Mouse (Mus musculus): Measurements from ENCODE around the gene Pus7l. TPM values are rescaled to one million over a fixed set of nuclear protein-coding genes. Genes with fewer than 3 reads are reported as not detected.
A peak's percentile ranks its signal among the peaks of the same experiment; 100 is the strongest.

Pus7l gene
- polyA plus RNA-seq, 1 experiment from 2014 or later, result 6.1 TPM

DNA sequence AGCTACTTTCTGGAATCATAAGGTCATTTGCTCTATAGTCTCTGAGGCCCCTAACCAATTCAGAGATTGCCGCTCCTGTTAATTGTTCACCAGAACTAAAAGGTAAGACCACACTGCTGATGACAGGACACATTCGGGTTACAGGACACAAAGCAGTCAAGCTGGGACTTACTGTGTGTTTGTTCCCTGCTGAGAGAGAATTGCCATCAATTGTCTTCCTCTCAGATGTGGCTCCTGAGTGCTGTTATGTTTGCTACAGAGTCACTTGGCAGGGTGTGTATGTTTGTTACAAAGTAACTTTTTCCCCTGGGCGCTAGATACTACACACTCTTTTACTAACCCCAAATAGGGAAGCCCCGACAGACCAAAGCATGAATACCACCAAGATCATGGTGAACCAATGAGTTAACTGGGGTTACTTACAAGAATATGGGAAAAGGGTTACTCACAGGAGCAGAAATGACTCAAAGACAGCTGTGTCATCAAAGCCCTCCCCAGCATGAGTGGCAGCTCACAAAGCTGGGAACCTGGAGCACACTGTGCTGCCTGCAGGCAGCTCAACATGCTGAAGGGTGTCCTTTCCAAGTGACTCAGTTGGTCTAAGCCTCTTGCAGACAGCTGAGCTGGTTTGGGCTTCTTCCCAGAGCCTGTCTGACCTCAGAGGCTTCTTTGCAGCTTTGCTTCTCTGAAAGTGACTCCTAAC, 31.4 kb upstream of the Pus7l start:
- H3K27me3 ChIP-seq (ENCODE audit: control insufficient read depth, insufficient read depth, low read depth, low read length), result no peaks in the 10 kb centered on the region
- ATAC-seq (ENCODE audit: low read depth), result no peak
- H3K9ac ChIP-seq (ENCODE audit: low read length), result no peak overlapping the region
- H3K36me3 ChIP-seq (ENCODE audit: control insufficient read depth, insufficient read depth, low read length), result peaks cover 7% of the 10 kb centered on the region
- H3K9me3 ChIP-seq (ENCODE audit: control insufficient read depth, low read length), result no peaks in the 10 kb centered on the region
- 67% methylated on average over 4 of the region's 4 CpGs for WGBS
- H3K27ac ChIP-seq (ENCODE audit: low read length), result no peak overlapping the region
- H3K4me1 ChIP-seq (replicated peaks; ENCODE audit: control insufficient read depth, insufficient read depth, low read length), result no peaks in the 10 kb centered on the region
- H3K4me2 ChIP-seq (ENCODE audit: low read depth, low read length), result no peak overlapping the region
- H3K4me3 ChIP-seq (ENCODE audit: low read length), result no peak overlapping the region

GRCm38 (mm10) chr15:94572746-94573145, 29.4 kb upstream of the Pus7l start:
- H3K27ac ChIP-seq (ENCODE audit: low read length), result no peak overlapping the region
- H3K9me3 ChIP-seq (ENCODE audit: control insufficient read depth, low read length), result no peaks in the 10 kb centered on the region
- no peak overlapping the region for H3K4me3 ChIP-seq (ENCODE audit: low read length)
- no peaks in the 10 kb centered on the region for H3K4me1 ChIP-seq (replicated peaks; ENCODE audit: control insufficient read depth, insufficient read depth, low read length)
- WGBS, result 66% methylated on average over 8 of the region's 8 CpGs
- H3K36me3 ChIP-seq (ENCODE audit: control insufficient read depth, insufficient read depth, low read length), result no peaks in the 10 kb centered on the region
- ATAC-seq (ENCODE audit: low read depth), result no peak
- H3K4me2 ChIP-seq (ENCODE audit: low read depth, low read length), result no peak overlapping the region
- no peak overlapping the region for H3K9ac ChIP-seq (ENCODE audit: low read length)
- no peaks in the 10 kb centered on the region for H3K27me3 ChIP-seq (ENCODE audit: control insufficient read depth, insufficient read depth, low read depth, low read length)

- no peak for ATAC-seq (ENCODE audit: low read depth)
- no peaks in the 10 kb centered on the region for H3K9me3 ChIP-seq (ENCODE audit: control insufficient read depth, low read length)
- no peak overlapping the region for H3K9ac ChIP-seq (ENCODE audit: low read length)
- WGBS, result 78% methylated on average over 4 of the region's 4 CpGs
- no peak overlapping the region for H3K4me2 ChIP-seq (ENCODE audit: low read depth, low read length)
- no peaks in the 10 kb centered on the region for H3K4me1 ChIP-seq (replicated peaks; ENCODE audit: control insufficient read depth, insufficient read depth, low read length)
- H3K36me3 ChIP-seq (ENCODE audit: control insufficient read depth, insufficient read depth, low read length), result no peaks in the 10 kb centered on the region
- no peak overlapping the region for H3K4me3 ChIP-seq (ENCODE audit: low read length)
- H3K27me3 ChIP-seq (ENCODE audit: control insufficient read depth, insufficient read depth, low read depth, low read length), result no peaks in the 10 kb centered on the region
- no peak overlapping the region for H3K27ac ChIP-seq (ENCODE audit: low read length)
Measured at GRCm38 (mm10) chr15:94571501-94571900, 28.2 kb upstream of the Pus7l start.

- Histone ChIP-seq H3K27me3 (ENCODE audit: control insufficient read depth, insufficient read depth, low read depth, low read length) (no peaks in the 10 kb centered on the region), H3K36me3 (ENCODE audit: control insufficient read depth, insufficient read depth, low read length) (no peaks in the 10 kb centered on the region), H3K4me2 (ENCODE audit: low read depth, low read length) (no peak overlapping the region), H3K4me3 (ENCODE audit: low read length) (no peak overlapping the region), H3K27ac (ENCODE audit: low read length) (no peak overlapping the region), H3K4me1 (replicated peaks; ENCODE audit: control insufficient read depth, insufficient read depth, low read length) (no peaks in the 10 kb centered on the region), H3K9me3 (ENCODE audit: control insufficient read depth, low read length) (no peaks in the 10 kb centered on the region), H3K9ac (ENCODE audit: low read length) (no peak overlapping the region)
- ATAC-seq (ENCODE audit: low read depth), result no peak
- WGBS, result 51% methylated on average over 10 of the region's 10 CpGs
Measured at GRCm38 (mm10) chr15:94568496-94569182, 25.3 kb upstream of the Pus7l start.

DNA sequence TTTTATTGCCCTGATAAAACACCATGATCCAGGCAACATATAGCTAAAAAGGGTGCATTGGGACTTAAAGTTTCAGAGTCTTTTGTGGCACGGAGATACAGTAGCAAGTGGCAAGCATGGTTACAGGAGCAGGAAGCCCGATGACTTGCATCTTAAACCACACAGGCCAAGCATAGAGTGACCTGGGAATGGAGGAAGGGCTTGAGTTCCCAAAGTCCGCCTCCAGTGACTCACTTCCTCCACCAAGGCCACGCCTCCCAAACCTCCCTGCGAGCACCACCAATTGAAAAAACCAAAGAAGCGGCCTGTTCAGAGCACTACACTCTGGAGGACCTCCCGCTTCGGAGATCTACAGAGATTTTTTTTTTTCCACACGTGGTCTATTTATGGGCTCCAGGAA, 22.5 kb upstream of the Pus7l start:
- 76% methylated on average over 9 of the region's 9 CpGs for WGBS
- no peak overlapping the region for H3K27ac ChIP-seq (ENCODE audit: low read length)
- no peak overlapping the region for H3K4me2 ChIP-seq (ENCODE audit: low read depth, low read length)
- no peaks in the 10 kb centered on the region for H3K9me3 ChIP-seq (ENCODE audit: control insufficient read depth, low read length)
- H3K4me1 ChIP-seq (replicated peaks; ENCODE audit: control insufficient read depth, insufficient read depth, low read length), result no peaks in the 10 kb centered on the region
- H3K27me3 ChIP-seq (ENCODE audit: control insufficient read depth, insufficient read depth, low read depth, low read length), result no peaks in the 10 kb centered on the region
- no peak overlapping the region for H3K9ac ChIP-seq (ENCODE audit: low read length)
- no peak overlapping the region for H3K4me3 ChIP-seq (ENCODE audit: low read length)
- H3K36me3 ChIP-seq (ENCODE audit: control insufficient read depth, insufficient read depth, low read length), result peaks cover 2% of the 10 kb centered on the region; the same call in 1 of the 2 replicates
- no peak for ATAC-seq (ENCODE audit: low read depth)

DNA sequence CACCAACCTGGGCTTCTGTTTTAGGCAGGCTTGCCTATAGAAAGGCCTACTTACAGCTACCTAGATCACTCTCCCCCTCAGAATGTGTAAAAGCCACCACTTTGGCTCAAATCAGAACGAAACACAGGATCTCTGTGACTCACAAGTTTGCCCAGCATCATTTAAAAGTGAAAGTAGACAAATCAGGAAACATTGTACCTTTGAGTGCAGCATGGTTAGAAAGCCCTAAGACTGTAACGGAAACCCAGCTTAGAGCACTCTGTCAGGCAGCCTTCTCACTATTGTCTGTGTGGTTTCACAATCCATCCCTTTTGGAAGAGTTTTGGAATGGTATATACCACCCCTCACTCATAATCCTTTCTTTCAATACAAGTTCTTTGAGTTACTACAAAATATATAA, 21.6 kb upstream of the Pus7l start:
- Histone ChIP-seq H3K9ac (ENCODE audit: low read length) (no peak overlapping the region), H3K27me3 (ENCODE audit: control insufficient read depth, insufficient read depth, low read depth, low read length) (no peaks in the 10 kb centered on the region), H3K4me1 (replicated peaks; ENCODE audit: control insufficient read depth, insufficient read depth, low read length) (no peaks in the 10 kb centered on the region), H3K9me3 (ENCODE audit: control insufficient read depth, low read length) (no peaks in the 10 kb centered on the region), H3K27ac (ENCODE audit: low read length) (no peak overlapping the region), H3K36me3 (ENCODE audit: control insufficient read depth, insufficient read depth, low read length) (peaks cover 2% of the 10 kb centered on the region; the same call in 1 of the 2 replicates), H3K4me2 (ENCODE audit: low read depth, low read length) (no peak overlapping the region), H3K4me3 (ENCODE audit: low read length) (no peak overlapping the region)
- 78% methylated on average over 2 of the region's 2 CpGs for WGBS
- ATAC-seq (ENCODE audit: low read depth), result no peak

- no peak for ATAC-seq (ENCODE audit: low read depth)
- H3K4me1 ChIP-seq (replicated peaks; ENCODE audit: control insufficient read depth, insufficient read depth, low read length), result no peaks in the 10 kb centered on the region
- no peaks in the 10 kb centered on the region for H3K27me3 ChIP-seq (ENCODE audit: control insufficient read depth, insufficient read depth, low read depth, low read length)
- no peak overlapping the region for H3K4me2 ChIP-seq (ENCODE audit: low read depth, low read length)
- H3K9ac ChIP-seq (ENCODE audit: low read length), result no peak overlapping the region
- H3K9me3 ChIP-seq (ENCODE audit: control insufficient read depth, low read length), result no peaks in the 10 kb centered on the region
- no peak overlapping the region for H3K4me3 ChIP-seq (ENCODE audit: low read length)
- H3K36me3 ChIP-seq (ENCODE audit: control insufficient read depth, insufficient read depth, low read length), result peaks cover 2% of the 10 kb centered on the region; the same call in 1 of the 2 replicates
- no peak overlapping the region for H3K27ac ChIP-seq (ENCODE audit: low read length)
- WGBS, result 64% methylated on average over 17 of the region's 17 CpGs
Measured at GRCm38 (mm10) chr15:94558895-94559656, 15.7 kb upstream of the Pus7l start.

DNA sequence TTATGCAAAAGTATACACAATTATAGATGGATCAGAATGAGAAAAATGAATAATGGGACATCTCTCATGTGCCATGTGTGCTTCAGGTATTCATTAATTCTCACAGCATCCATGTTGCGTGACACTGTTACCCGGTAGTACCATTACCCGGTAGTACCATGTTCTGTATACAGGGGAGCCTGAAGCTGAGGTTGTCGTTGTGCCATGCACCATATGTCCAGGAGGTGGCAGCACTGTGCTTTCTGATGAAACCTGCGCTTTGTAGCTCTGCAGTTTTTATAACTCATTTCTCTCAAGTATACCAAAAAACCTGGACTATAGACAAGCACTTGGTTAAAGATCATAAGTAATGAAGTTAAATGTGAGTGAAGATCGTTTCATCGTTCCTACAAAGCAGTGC, 14.1 kb upstream of the Pus7l start:
- Histone ChIP-seq H3K9me3 (ENCODE audit: control insufficient read depth, low read length) (no peaks in the 10 kb centered on the region), H3K9ac (ENCODE audit: low read length) (no peak overlapping the region), H3K4me3 (ENCODE audit: low read length) (no peak overlapping the region), H3K4me2 (ENCODE audit: low read depth, low read length) (no peak overlapping the region), H3K27ac (ENCODE audit: low read length) (no peak overlapping the region), H3K36me3 (ENCODE audit: control insufficient read depth, insufficient read depth, low read length) (peaks cover 8% of the 10 kb centered on the region; the same call in 1 of the 2 replicates), H3K4me1 (replicated peaks; ENCODE audit: control insufficient read depth, insufficient read depth, low read length) (no peaks in the 10 kb centered on the region), H3K27me3 (ENCODE audit: control insufficient read depth, insufficient read depth, low read depth, low read length) (no peaks in the 10 kb centered on the region)
- WGBS, result 16% methylated on average over 7 of the region's 7 CpGs
- peak; percentile 57 for ATAC-seq (ENCODE audit: low read depth)

- H3K4me3 ChIP-seq (ENCODE audit: low read length), result no peak overlapping the region
- no peaks in the 10 kb centered on the region; the same call in 1 of the 2 replicates for H3K9me3 ChIP-seq (ENCODE audit: control insufficient read depth, low read length)
- 87% methylated on average over 9 of the region's 9 CpGs for WGBS
- H3K4me2 ChIP-seq (ENCODE audit: low read depth, low read length), result no peak overlapping the region
- peaks cover 6% of the 10 kb centered on the region; the same call in 1 of the 2 replicates for H3K36me3 ChIP-seq (ENCODE audit: control insufficient read depth, insufficient read depth, low read length)
- H3K27me3 ChIP-seq (ENCODE audit: control insufficient read depth, insufficient read depth, low read depth, low read length), result no peaks in the 10 kb centered on the region
- H3K4me1 ChIP-seq (replicated peaks; ENCODE audit: control insufficient read depth, insufficient read depth, low read length), result no peaks in the 10 kb centered on the region
- no peak overlapping the region for H3K27ac ChIP-seq (ENCODE audit: low read length)
- no peak overlapping the region for H3K9ac ChIP-seq (ENCODE audit: low read length)
- no peak for ATAC-seq (ENCODE audit: low read depth)
Measured at GRCm38 (mm10) chr15:94553536-94553935, 10.2 kb upstream of the Pus7l start.
